Mouse (Mus musculus) cerebellum, postnatal 25 days (tissue): ENCODE data around the gene 4931406C07Rik.

Source experiments
- DNase-seq, 2 experiments: peaks; one replicate each; pipeline ENCODE4 v3.0.0; 2021; ENCODE audit warnings: mixed read lengths in 2 of 2

Gene 4931406C07Rik

GRCm38 (mm10) chr9:15288402-15288801 lies 17.8 kb downstream of the 4931406C07Rik start:
- no peak for DNase-seq

- DNase-seq = no peak
Measured at GRCm38 (mm10) chr9:15287846-15288245, 18.4 kb downstream of the 4931406C07Rik start.

GRCm38 (mm10) chr9:15285443-15285842 lies 20.8 kb downstream of the 4931406C07Rik start:
- no peak for DNase-seq

GRCm38 (mm10) chr9:15280491-15280879 lies 25.8 kb downstream of the 4931406C07Rik start:
- no peak for DNase-seq

GRCm38 (mm10) chr9:15279649-15280490 lies 26.4 kb downstream of the 4931406C07Rik start, which contains the start of gene Med17:
Med17 (minus strand) TSS chr9:15279931.
- DNase-seq = peak; percentile 95 to 96

- no peak for DNase-seq
Measured at GRCm38 (mm10) chr9:15279139-15279648, 27.1 kb downstream of the 4931406C07Rik start.

GRCm38 (mm10) chr9:15278343-15278742 lies 27.9 kb downstream of the 4931406C07Rik start:
- no peak for DNase-seq

GRCm38 (mm10) chr9:15276855-15277254 lies 29.4 kb downstream of the 4931406C07Rik start:
- DNase-seq = no peak

- no peak for DNase-seq
Measured at GRCm38 (mm10) chr9:15273981-15274380, 32.3 kb downstream of the 4931406C07Rik start.

GRCm38 (mm10) chr9:15263487-15263886 lies 42.8 kb downstream of the 4931406C07Rik start:
- peak; percentile 64 to 76 for DNase-seq

- DNase-seq = no peak
Measured at GRCm38 (mm10) chr9:15261980-15262379, 44.3 kb downstream of the 4931406C07Rik start.

GRCm38 (mm10) chr9:15256214-15256613 lies 50.0 kb downstream of the 4931406C07Rik start:
- no peak for DNase-seq

GRCm38 (mm10) chr9:15254501-15254900 lies 51.7 kb downstream of the 4931406C07Rik start:
- no peak for DNase-seq

GRCm38 (mm10) chr9:15252196-15252595 lies 54.1 kb downstream of the 4931406C07Rik start:
- DNase-seq = no peak

GRCm38 (mm10) chr9:15250376-15250775 lies 55.9 kb downstream of the 4931406C07Rik start:
- no peak for DNase-seq

GRCm38 (mm10) chr9:15245319-15246075 lies 60.8 kb downstream of the 4931406C07Rik start:
- no peak for DNase-seq

- DNase-seq = no peak
Measured at GRCm38 (mm10) chr9:15242130-15242529, 64.1 kb downstream of the 4931406C07Rik start.

- DNase-seq = peak; percentile 36 to 62
Measured at GRCm38 (mm10) chr9:15241596-15241939, 64.7 kb downstream of the 4931406C07Rik start.

- no peak for DNase-seq
Measured at GRCm38 (mm10) chr9:15240863-15241595, 65.2 kb downstream of the 4931406C07Rik start.

- DNase-seq = no peak
Measured at GRCm38 (mm10) chr9:15240006-15240405, 66.2 kb downstream of the 4931406C07Rik start.

- peak; percentile 12 to 30 for DNase-seq
Measured at GRCm38 (mm10) chr9:15239042-15239925, 67.0 kb downstream of the 4931406C07Rik start, which contains the start of gene Vstm5. Vstm5 (plus strand) TSS chr9:15239045.
